Comparison of ENCODE assay signal across 17 mouse cellular contexts in the genomic region with DNA sequence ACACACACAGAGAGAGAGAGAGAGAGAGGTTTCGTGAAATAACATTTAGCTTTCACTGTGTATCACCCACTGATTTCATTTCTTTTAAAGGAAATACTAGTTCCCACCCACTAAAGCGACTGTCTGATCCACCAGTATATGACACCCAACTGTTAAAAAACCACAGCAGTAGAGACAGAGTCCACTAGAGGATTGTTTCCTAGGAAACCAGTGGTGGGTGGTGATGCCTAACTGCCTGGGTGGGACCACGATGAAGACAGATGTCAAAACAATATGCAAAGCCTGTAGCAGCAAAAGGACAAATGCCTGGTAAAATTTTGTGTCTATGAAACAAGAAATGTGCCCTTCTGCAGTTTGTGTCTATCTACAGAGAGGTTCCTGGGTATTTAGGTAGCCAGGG. TPM values are rescaled to one million over a fixed set of nuclear protein-coding genes. Genes with fewer than 3 reads are reported as not detected.
DNase-seq lines count a peak whose midpoint lies in the region; ATAC-seq and TF ChIP-seq lines count a peak whose summit lies in the region.
"Had no signal": no experiment of that assay in that cellular context is flagged by ENCODE, and none has a peak within 500 bp of the region (broad histone marks: within the 10 kb centered on the region; RNA-seq: fewer than 3 reads in every experiment).

No protein-coding gene starts in this region.

- peak overlapping the region; percentile 37 for H3K27ac ChIP-seq in cortical plate, adult 2 months (ENCODE audit: insufficient read depth, low read length)
- H3K27ac ChIP-seq: limb, embryonic 15.5 days; midbrain, embryonic 13.5 days had no signal

- peaks cover 7% of the 10 kb centered on the region; the same call in 1 of the 2 replicates for H3K4me1 ChIP-seq in cortical plate, adult 2 months (ENCODE audit: control insufficient read depth, insufficient read depth, low read length)
- H3K4me1 ChIP-seq: midbrain, embryonic 13.5 days had no signal

- peak; percentile 34 for ATAC-seq in megakaryocyte progenitor cell, adult 5-6 weeks (replicated peaks; ENCODE audit: poor library complexity)
- ATAC-seq: liver, postnatal 0 days; midbrain, embryonic 13.5 days had no signal

- no peak overlapping the region for H3K4me3 ChIP-seq in cortical plate, adult 2 months (ENCODE audit: insufficient read depth, low read length)
- H3K4me3 ChIP-seq: limb, embryonic 15.5 days; midbrain, embryonic 13.5 days had no signal

- TF ChIP-seq CTCF in cortical plate, adult 2 months (IDR thresholded peaks at IDR 0.05; ENCODE audit: extremely low read depth, insufficient read depth, low read length), result no peak

- no peak for TF ChIP-seq POLR2A in cortical plate, adult 2 months (IDR thresholded peaks at IDR 0.05; ENCODE audit: extremely low read depth, insufficient read depth, low read length)

- DNase-seq in layer of hippocampus, adult 11-12 months (ENCODE audit: low spot score), result peak; percentile 30
- no peak for DNase-seq in layer of hippocampus, postnatal 25 days (ENCODE audit: extremely low spot score in 1 of 2, low spot score in 1 of 2)
- peak; percentile 35 to 63 for DNase-seq in layer of hippocampus, adult 8-10 months (ENCODE audit: low spot score in 2 of 2)
- DNase-seq in urinary bladder, postnatal 4 days (ENCODE audit: low spot score in 2 of 2), result no peak
- no peak for DNase-seq in retina, embryonic 14.5 days (ENCODE audit: low spot score)
- DNase-seq in gastrocnemius, postnatal 10 days, result no peak
- DNase-seq: adrenal gland, postnatal 25 days; cerebellum, adult 9-11 months; gastrocnemius, postnatal 25 days; kidney, adult 9 months; liver, postnatal 0 days; lung, postnatal 4 days; thymus, adult 18-20 months had no signal

RNA-seq across cellular contexts. Expression of a gene that starts 31.8 kb away (rescaled TPM):
- 1 to 10 TPM; 2.5 to 3.1 TPM for total RNA-seq in layer of hippocampus, postnatal 25 days (2021)
- 1.4 and 1.7 TPM in 2 replicates for polyA plus RNA-seq in cortical plate, adult 2 months (2012; rRNA removed)
- total RNA-seq in layer of hippocampus, adult 8-10 months (2022), result 1 to 10 TPM; 3.3 to 7.1 (median 4.8) TPM
- 119 and 135 TPM in 2 replicates for total RNA-seq in megakaryocyte progenitor cell, adult 5-6 weeks (2015)
- total RNA-seq in megakaryocyte progenitor cell, adult 5-6 weeks (2017), result 68.0 and 70.5 TPM in 2 replicates
- total RNA-seq in gastrocnemius, postnatal 10 days (2021), result 10 to 100 TPM; 13.2 to 21.0 TPM

Comparison
In these comparisons a context has a peak if more than half of its experiments do, and no peak if none do; other contexts are left out.
1. DNase-seq: peak in layer of hippocampus, adult 11-12 months (single experiment) and layer of hippocampus, adult 8-10 months (2 of 2); none in layer of hippocampus, postnatal 25 days (0 of 2), urinary bladder, postnatal 4 days (0 of 2), retina, embryonic 14.5 days (single experiment) and gastrocnemius, postnatal 10 days (single experiment).